Mouse (Mus musculus) liver, embryonic 12.5 days (tissue): Measurements from ENCODE around the gene Myd88. TPM values are rescaled to one million over a fixed set of nuclear protein-coding genes. Genes with fewer than 3 reads are reported as not detected.
A peak's percentile ranks its signal among the peaks of the same experiment; 100 is the strongest.

Source experiments
- ATAC-seq: fragments of 200-750 bp; cut with Nextera tagmentation; 2 replicates; pipeline ENCODE4 v1.8.0; 2017; ENCODE audit warnings: moderate number of reproducible peaks, mild to moderate bottlenecking, moderate library complexity
- H3K27ac ChIP-seq: fragments of 300-500 bp; sonication (generic); 2 replicates; pipeline ENCODE4 v1.5.1; 2016; ENCODE audit warnings: mild to moderate bottlenecking
- H3K27me3 ChIP-seq: fragments of 300-500 bp; sonication (generic); replicated peaks from 2 replicates; pipeline ENCODE4 v1.6.1; 2016; ENCODE audit warnings: mild to moderate bottlenecking, moderate library complexity
- H3K36me3 ChIP-seq: fragments of 300-500 bp; sonication (generic); 2 replicates; pipeline ENCODE4 v1.6.1; 2016; ENCODE audit warnings: mild to moderate bottlenecking, moderate library complexity
- H3K4me1 ChIP-seq: fragments of 300-500 bp; sonication (generic); 2 replicates; pipeline ENCODE4 v1.6.1; 2016
- H3K4me2 ChIP-seq: fragments of 300-500 bp; sonication (generic); 2 replicates; pipeline ENCODE4 v1.6.1; 2016; ENCODE audit warnings: mild to moderate bottlenecking, moderate library complexity
- H3K4me3 ChIP-seq: fragments of 300-500 bp; sonication (generic); 2 replicates; pipeline ENCODE4 v1.5.1; 2016; ENCODE audit warnings: mild to moderate bottlenecking, moderate library complexity
- H3K9ac ChIP-seq: fragments of 300-500 bp; sonication (generic); 2 replicates; pipeline ENCODE4 v1.6.1; 2016; ENCODE audit warnings: mild to moderate bottlenecking, moderate library complexity
- H3K9me3 ChIP-seq: fragments of 300-500 bp; sonication (generic); replicated peaks from 2 replicates; pipeline ENCODE4 v1.6.1; 2016; ENCODE audit warnings: mild to moderate bottlenecking, moderate library complexity
- WGBS: fragments of 180-500 bp; shearing (Covaris S2); methylation state at CpG from one replicate; pipeline ENCODE4 v1.1.7; 2016; ENCODE audit not compliant: insufficient replicate concordance; 5-methylcytosine and 5-hydroxymethylcytosine counted together
- polyA plus RNA-seq: library from polyadenylated mRNA; unstranded; fragments of >200 nt; fragmentation: Nextera tagmentation; extraction: Ambion mirVana; gene quantifications from 2 replicates; pipeline ENCODE4 v1.2.1, GENCODE M21; 2016

Myd88 gene
- polyA plus RNA-seq, 1 experiment from 2014 or later = 22.2 TPM

GRCm38 (mm10) chr9:119339106-119339505, 2.1 kb downstream of the Myd88 start:
- Histone ChIP-seq H3K27ac (peak overlapping the region; percentile 92), H3K27me3 (no peaks in the 10 kb centered on the region), H3K4me3 (peak overlapping the region; percentile 85), H3K4me1 (peaks cover 44% of the 10 kb centered on the region), H3K4me2 (peak overlapping the region; percentile 97), H3K36me3 (peaks cover 32% of the 10 kb centered on the region), H3K9ac (peak overlapping the region; percentile 82), H3K9me3 (no peaks in the 10 kb centered on the region)
- WGBS = 29% methylated on average over 7 of the region's 7 CpGs
- no peak for ATAC-seq

DNA sequence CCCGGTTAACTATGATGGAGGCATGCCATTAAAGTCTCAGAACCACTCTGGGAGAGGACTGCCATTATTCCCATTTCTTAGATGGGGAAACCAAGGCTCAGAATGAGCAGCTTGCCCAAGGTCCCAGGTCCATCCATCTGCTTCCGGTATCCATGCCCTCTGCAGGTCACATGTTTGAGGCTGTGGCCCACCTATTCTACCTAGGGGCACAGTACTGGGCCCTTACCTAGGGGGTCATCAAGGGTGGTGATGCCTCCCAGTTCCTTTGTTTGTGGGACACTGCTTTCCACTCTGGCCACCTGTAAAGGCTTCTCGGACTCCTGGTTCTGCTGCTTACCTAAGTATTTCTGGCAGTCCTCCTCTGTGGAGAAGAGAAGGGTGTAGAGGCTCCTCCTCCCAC, 2.9 kb downstream of the Myd88 start:
- WGBS = 83% methylated on average over 3 of the region's 3 CpGs
- peak overlapping the region; percentile 97; the same call in 1 of the 2 replicates for H3K4me2 ChIP-seq
- H3K4me3 ChIP-seq = no peak overlapping the region

DNA sequence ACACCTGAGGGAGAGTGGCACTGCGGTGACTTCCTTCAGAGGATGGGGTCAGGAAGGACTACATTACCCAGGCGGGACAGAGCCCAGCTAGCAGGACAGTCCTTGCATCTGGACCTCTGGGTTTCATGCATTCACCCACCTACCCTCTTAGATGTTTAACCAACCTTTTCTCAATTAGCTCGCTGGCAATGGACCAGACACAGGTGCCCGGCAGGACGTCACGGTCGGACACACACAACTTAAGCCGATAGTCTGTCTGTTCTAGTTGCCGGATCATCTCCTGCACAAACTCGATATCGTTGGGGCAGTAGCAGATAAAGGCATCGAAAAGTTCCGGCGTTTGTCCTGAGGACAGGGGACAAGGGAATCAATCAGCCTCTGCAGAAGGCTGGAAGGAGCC, 3.4 kb downstream of the Myd88 start:
- no peak for ATAC-seq
- H3K4me2 ChIP-seq = no peak overlapping the region
- H3K36me3 ChIP-seq = peaks cover 22% of the 10 kb centered on the region
- H3K27me3 ChIP-seq = no peaks in the 10 kb centered on the region
- no peak overlapping the region for H3K4me3 ChIP-seq
- WGBS = 91% methylated on average over 14 of the region's 14 CpGs
- peaks cover 52% of the 10 kb centered on the region for H3K4me1 ChIP-seq
- no peaks in the 10 kb centered on the region for H3K9me3 ChIP-seq
- no peak overlapping the region for H3K27ac ChIP-seq
- H3K9ac ChIP-seq = no peak overlapping the region

More for the DNA sequence above, 2.9 kb downstream of the Myd88 start:
- H3K36me3 ChIP-seq = peaks cover 25% of the 10 kb centered on the region
- H3K4me1 ChIP-seq = peaks cover 52% of the 10 kb centered on the region
- H3K9me3 ChIP-seq = no peaks in the 10 kb centered on the region
- no peaks in the 10 kb centered on the region for H3K27me3 ChIP-seq
- no peak overlapping the region for H3K9ac ChIP-seq
- no peak for ATAC-seq
- H3K27ac ChIP-seq = no peak overlapping the region

- H3K27ac ChIP-seq = no peak overlapping the region
- no peaks in the 10 kb centered on the region for H3K9me3 ChIP-seq
- H3K4me2 ChIP-seq = no peak overlapping the region
- peaks cover 22% of the 10 kb centered on the region for H3K36me3 ChIP-seq
- ATAC-seq = no peak
- 83% methylated on average over 4 of the region's 4 CpGs for WGBS
- H3K27me3 ChIP-seq = no peaks in the 10 kb centered on the region
- no peak overlapping the region for H3K9ac ChIP-seq
- H3K4me3 ChIP-seq = no peak overlapping the region
- H3K4me1 ChIP-seq = peaks cover 36% of the 10 kb centered on the region
Observed at GRCm38 (mm10) chr9:119335571-119335970, 5.6 kb downstream of the Myd88 start.

GRCm38 (mm10) chr9:119334834-119335233, 6.4 kb downstream of the Myd88 start:
- no peak overlapping the region for H3K27ac ChIP-seq
- H3K4me1 ChIP-seq = peaks cover 29% of the 10 kb centered on the region
- H3K9me3 ChIP-seq = no peaks in the 10 kb centered on the region
- ATAC-seq = no peak
- peaks cover 22% of the 10 kb centered on the region for H3K36me3 ChIP-seq
- H3K27me3 ChIP-seq = no peaks in the 10 kb centered on the region
- no peak overlapping the region for H3K9ac ChIP-seq
- 70% methylated on average over 2 of the region's 2 CpGs for WGBS
- H3K4me3 ChIP-seq = no peak overlapping the region
- no peak overlapping the region for H3K4me2 ChIP-seq

DNA sequence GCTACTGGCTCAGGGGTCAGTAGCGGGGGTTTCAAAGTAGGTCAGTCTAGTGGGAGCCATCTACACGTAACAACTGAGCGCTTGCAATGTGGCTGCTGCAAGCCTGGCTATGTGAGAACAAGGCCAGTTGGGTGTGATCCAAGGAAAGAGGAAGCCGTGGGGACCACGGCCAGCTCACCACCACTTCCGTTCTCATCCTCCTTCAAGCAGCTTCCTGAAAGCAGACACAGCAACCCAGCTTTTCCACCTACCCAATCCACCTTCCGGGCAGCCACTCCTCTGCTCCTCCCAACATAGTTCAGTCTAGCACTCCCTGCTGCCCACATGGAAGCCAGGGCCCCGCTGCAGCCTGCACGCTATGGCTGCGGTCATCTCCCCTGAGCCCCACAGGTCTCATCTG, 6.9 kb downstream of the Myd88 start:
- no peak overlapping the region for H3K27ac ChIP-seq
- no peak overlapping the region for H3K4me2 ChIP-seq
- H3K4me3 ChIP-seq = no peak overlapping the region
- H3K4me1 ChIP-seq = peaks cover 28% of the 10 kb centered on the region
- H3K36me3 ChIP-seq = peaks cover 22% of the 10 kb centered on the region
- no peaks in the 10 kb centered on the region for H3K27me3 ChIP-seq
- H3K9me3 ChIP-seq = no peaks in the 10 kb centered on the region
- H3K9ac ChIP-seq = no peak overlapping the region
- no peak for ATAC-seq
- WGBS = 23% methylated on average over 10 of the region's 10 CpGs

GRCm38 (mm10) chr9:119330186-119330963, 10.8 kb downstream of the Myd88 start:
- WGBS = 79% methylated on average over 15 of the region's 15 CpGs

GRCm38 (mm10) chr9:119328488-119328887, 12.7 kb downstream of the Myd88 start:
- H3K4me2 ChIP-seq = no peak overlapping the region
- no peak for ATAC-seq
- no peaks in the 10 kb centered on the region for H3K27me3 ChIP-seq
- peaks cover 14% of the 10 kb centered on the region for H3K4me1 ChIP-seq
- no peaks in the 10 kb centered on the region for H3K36me3 ChIP-seq
- no peak overlapping the region for H3K27ac ChIP-seq
- H3K9me3 ChIP-seq = no peaks in the 10 kb centered on the region
- WGBS = 53% methylated on average over 3 of the region's 3 CpGs
- no peak overlapping the region for H3K4me3 ChIP-seq
- no peak overlapping the region for H3K9ac ChIP-seq

More at GRCm38 (mm10) chr9:119330186-119330963, 10.8 kb downstream of the Myd88 start:
- Histone ChIP-seq H3K27me3 (no peaks in the 10 kb centered on the region), H3K4me1 (peaks cover 16% of the 10 kb centered on the region; the same call in 1 of the 2 replicates), H3K9me3 (no peaks in the 10 kb centered on the region), H3K4me2 (no peak overlapping the region), H3K27ac (no peak overlapping the region), H3K9ac (no peak overlapping the region), H3K4me3 (no peak overlapping the region), H3K36me3 (0 out of 2 replicates have a peak, but pooled peaks cover under 1% of the 10 kb centered on the region)
- no peak for ATAC-seq

GRCm38 (mm10) chr9:119324130-119324529, 17.1 kb downstream of the Myd88 start:
- H3K27ac ChIP-seq = 0 out of 2 replicates have a peak overlapping the region, but pooled peaks have one; percentile 97
- no peaks in the 10 kb centered on the region for H3K27me3 ChIP-seq
- H3K4me1 ChIP-seq = peaks cover 34% of the 10 kb centered on the region
- H3K4me2 ChIP-seq = peak overlapping the region; percentile 99
- H3K4me3 ChIP-seq = peak overlapping the region; percentile 95; the same call in 1 of the 2 replicates
- no peak for ATAC-seq
- H3K9ac ChIP-seq = peak overlapping the region; percentile 81; the same call in 1 of the 2 replicates
- H3K9me3 ChIP-seq = no peaks in the 10 kb centered on the region
- 29% methylated on average over 1 of the region's 1 CpGs for WGBS
- no peaks in the 10 kb centered on the region; the same call in 1 of the 2 replicates for H3K36me3 ChIP-seq

DNA sequence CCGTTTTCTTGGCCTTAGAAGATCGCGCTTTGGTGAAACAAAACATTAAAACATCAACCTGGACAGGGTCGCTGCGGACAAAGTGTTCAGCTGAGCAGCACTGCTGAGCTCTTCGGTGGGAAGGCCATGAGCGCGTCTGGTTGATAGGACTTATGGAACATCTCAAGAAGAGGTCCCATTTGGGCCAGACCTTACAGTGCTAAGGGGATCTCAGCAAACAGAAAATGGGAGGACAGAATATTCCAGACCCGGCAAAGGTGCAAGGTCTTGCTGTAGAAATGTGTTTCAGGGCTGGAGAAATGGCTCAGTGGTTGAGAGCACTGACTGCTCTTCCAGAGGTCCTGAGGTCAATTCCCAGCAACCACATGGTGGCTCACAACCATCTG, 18.0 kb downstream of the Myd88 start:
- peak overlapping the region; percentile 97 for H3K27ac ChIP-seq
- no peak for ATAC-seq
- H3K9ac ChIP-seq = peak overlapping the region; percentile 81
- peaks cover 34% of the 10 kb centered on the region for H3K4me1 ChIP-seq
- H3K4me3 ChIP-seq = peak overlapping the region; percentile 95
- H3K36me3 ChIP-seq = peaks cover 2% of the 10 kb centered on the region; the same call in 1 of the 2 replicates
- H3K27me3 ChIP-seq = no peaks in the 10 kb centered on the region
- no peaks in the 10 kb centered on the region for H3K9me3 ChIP-seq
- WGBS = 3% methylated on average over 9 of the region's 9 CpGs
- peak overlapping the region; percentile 99 for H3K4me2 ChIP-seq

DNA sequence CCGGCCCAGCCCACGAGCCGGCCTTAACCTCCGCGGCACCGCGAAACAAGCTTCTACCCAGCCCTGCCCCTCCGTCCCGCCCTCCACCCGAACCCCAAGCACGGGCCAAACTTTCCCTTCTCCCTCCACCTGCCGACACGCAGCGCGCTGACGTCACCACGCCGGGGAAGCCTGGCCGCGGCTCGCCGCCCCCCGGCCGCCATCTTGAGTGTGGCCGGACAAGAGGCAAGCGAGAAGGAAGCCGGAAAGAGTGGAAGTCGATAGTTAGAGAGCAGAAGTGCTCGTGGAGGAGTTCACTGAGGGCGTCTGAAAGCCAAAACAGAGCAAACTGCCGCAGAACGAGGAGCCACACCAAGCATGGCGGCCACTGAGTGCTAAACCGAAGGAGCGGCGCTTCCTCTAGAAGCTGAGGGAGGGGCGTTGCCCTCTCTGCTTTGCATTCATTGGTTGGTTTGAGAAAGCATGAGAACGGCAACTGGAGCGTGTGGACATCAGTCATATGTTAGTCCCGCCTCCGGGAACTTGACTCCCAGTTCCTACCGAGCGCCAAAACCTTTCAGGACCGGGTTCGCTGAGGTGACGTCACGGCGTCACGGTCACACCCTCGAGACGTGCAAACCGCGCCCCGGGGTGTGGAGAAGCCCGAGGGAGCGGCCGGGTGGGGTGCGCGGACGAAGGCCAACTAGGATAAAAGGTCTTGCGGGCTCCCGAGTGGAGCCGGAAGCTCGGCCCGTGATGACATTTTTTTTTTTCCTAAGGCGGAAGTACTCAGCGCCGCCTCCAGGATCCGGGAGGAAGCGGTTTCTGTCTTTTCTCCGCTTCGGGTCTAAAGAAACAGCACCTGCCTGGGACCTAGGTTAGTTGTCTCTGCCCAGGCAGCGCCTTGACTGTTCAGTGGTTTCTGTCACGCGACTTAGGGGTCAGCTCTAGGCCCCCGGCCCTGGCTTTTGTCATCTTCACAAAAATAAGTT, 18.6 kb downstream of the Myd88 start, which contains the start of gene Oxsr1:
Gene Oxsr1 (minus strand): TSS at position 139 of the 971 bp plus-strand sequence.
- Histone ChIP-seq H3K36me3 (peaks cover 4% of the 10 kb centered on the region; the same call in 1 of the 2 replicates), H3K27me3 (no peaks in the 10 kb centered on the region), H3K4me1 (peaks cover 34% of the 10 kb centered on the region), H3K9ac (peak within 1 kb of the TSS; percentile 96), H3K4me3 (peak within 1 kb of the TSS; percentile 95), H3K4me2 (peak within 1 kb of the TSS; percentile 99), H3K27ac (peak within 1 kb of the TSS; percentile 97), H3K9me3 (no peaks in the 10 kb centered on the region)
- under 1% methylated on average over 76 of the region's 76 CpGs for WGBS
- peak; percentile 95 for ATAC-seq
